Mouse (Mus musculus) small intestine, adult 2 months (tissue): ENCODE results near the gene Dock6. TPM values are rescaled to one million over a fixed set of nuclear protein-coding genes. Genes with fewer than 3 reads are reported as not detected.
"Not testable (repeated sequence)": the region's sequence is repeated elsewhere in the genome, so short reads cannot be mapped to it uniquely, and the experiment has no call there.

ENCODE experiments used
- H3K27ac ChIP-seq: fragments of 200-500 bp; 2 replicates; pipeline ENCODE4 v1.5.1; 2012; ENCODE audit warnings: low read depth, low read length, control low read depth, inconsistent platforms; ENCODE audit not compliant: insufficient read depth
- H3K27me3 ChIP-seq: fragments of 200-500 bp; 2 replicates; pipeline ENCODE4 v1.6.1; 2012; ENCODE audit warnings: mild to moderate bottlenecking, moderate library complexity, low read length, inconsistent platforms; ENCODE audit not compliant: control insufficient read depth, insufficient read depth
- H3K36me3 ChIP-seq: fragments of 200-500 bp; 2 replicates; pipeline ENCODE4 v1.6.1; 2012; ENCODE audit warnings: mild to moderate bottlenecking, low read length, control low read depth, inconsistent platforms; ENCODE audit not compliant: control insufficient read depth, insufficient read depth
- H3K4me1 ChIP-seq: fragments of 200-500 bp; 2 replicates; pipeline ENCODE4 v1.6.1; 2012; ENCODE audit warnings: low read length, inconsistent platforms, mixed read lengths; ENCODE audit not compliant: control insufficient read depth, insufficient read depth, insufficient read length
- H3K4me3 ChIP-seq: fragments of 200-500 bp; 2 replicates; pipeline ENCODE4 v1.5.1; 2012; ENCODE audit warnings: low read depth, mild to moderate bottlenecking, control low read depth, inconsistent platforms, low read length, moderate library complexity
- CTCF ChIP-seq: fragments of 200-500 bp; IDR thresholded peaks from 2 replicates; pipeline ENCODE4 v1.5.1; 2012; ENCODE audit warnings: low read depth, mild to moderate bottlenecking, control low read depth, inconsistent platforms, low read length, moderate library complexity, mixed read lengths; ENCODE audit not compliant: insufficient replicate concordance, insufficient read length; ENCODE audit errors: extremely low read depth
- POLR2A ChIP-seq: fragments of 200-500 bp; IDR thresholded peaks from 2 replicates; pipeline ENCODE4 v1.6.1; 2012; ENCODE audit warnings: low read depth, mild to moderate bottlenecking, control low read depth, inconsistent platforms, low read length, moderate library complexity
- WGBS: fragments of 180-500 bp; shearing (Covaris S2); methylation state at CpG from one replicate; pipeline ENCODE4 v1.1.7; 2018; 5-methylcytosine and 5-hydroxymethylcytosine counted together
- polyA plus RNA-seq: library from polyadenylated mRNA; depleted of rRNA; stranded (reverse); fragments of >200 nt; gene quantifications from 2 replicates; pipeline ENCODE4 v1.2.3, GENCODE M21; 2012

Dock6 gene
- polyA plus RNA-seq, 1 experiment, result 73.5 TPM

GRCm38 (mm10) chr9:21777726-21778125 lies 74.7 kb downstream of the Dock6 start:
- H3K36me3 ChIP-seq, result peaks cover 2% of the 10 kb centered on the region; the same call in 1 of the 2 replicates
- peaks cover 6% of the 10 kb centered on the region; the same call in 1 of the 2 replicates for H3K4me1 ChIP-seq
- no peak overlapping the region for H3K4me3 ChIP-seq
- no peaks in the 10 kb centered on the region for H3K27me3 ChIP-seq
- H3K27ac ChIP-seq, result no peak overlapping the region
- WGBS, result 85% methylated on average over 3 of the region's 3 CpGs
- TF ChIP-seq CTCF, result no peak

- H3K4me1 ChIP-seq, result peaks cover 9% of the 10 kb centered on the region; the same call in 1 of the 2 replicates
- TF ChIP-seq CTCF (no peak), POLR2A (no peak)
- 92% methylated on average over 16 of the region's 16 CpGs for WGBS
- H3K27me3 ChIP-seq, result no peaks in the 10 kb centered on the region
- H3K27ac ChIP-seq, result no peak overlapping the region
- H3K36me3 ChIP-seq, result peaks cover 4% of the 10 kb centered on the region; the same call in 1 of the 2 replicates
- H3K4me3 ChIP-seq, result no peak overlapping the region
Measured at GRCm38 (mm10) chr9:21774353-21774752, 78.1 kb downstream of the Dock6 start.

- WGBS, result 78% methylated on average over 5 of the region's 5 CpGs
- H3K27me3 ChIP-seq, H3K36me3 ChIP-seq, H3K4me1 ChIP-seq, H3K4me3 ChIP-seq, H3K27ac ChIP-seq: not testable (repeated sequence)
Measured at GRCm38 (mm10) chr9:21773396-21773795, 79.0 kb downstream of the Dock6 start.

- no peak for TF ChIP-seq CTCF
- TF ChIP-seq POLR2A, result no peak
- Histone ChIP-seq H3K36me3 (peaks cover 3% of the 10 kb centered on the region; the same call in 1 of the 2 replicates), H3K27ac (no peak overlapping the region), H3K27me3 (no peaks in the 10 kb centered on the region), H3K4me1 (peaks cover 9% of the 10 kb centered on the region), H3K4me3 (no peak overlapping the region)
- WGBS, result 88% methylated on average over 26 of the region's 26 CpGs
Measured at GRCm38 (mm10) chr9:21769558-21770183, 82.8 kb downstream of the Dock6 start.

GRCm38 (mm10) chr9:21768511-21769411 lies 83.7 kb downstream of the Dock6 start:
- Histone ChIP-seq H3K4me3 (no peak overlapping the region), H3K27me3 (no peaks in the 10 kb centered on the region), H3K36me3 (peaks cover 3% of the 10 kb centered on the region; the same call in 1 of the 2 replicates), H3K4me1 (peaks cover 9% of the 10 kb centered on the region), H3K27ac (peak overlapping the region; percentile 21; the same call in 1 of the 2 replicates)
- TF ChIP-seq POLR2A (no peak), CTCF (no peak)
- WGBS, result 68% methylated on average over 13 of the region's 13 CpGs

- Histone ChIP-seq H3K4me3 (no peak overlapping the region), H3K27me3 (no peaks in the 10 kb centered on the region), H3K27ac (peak overlapping the region; percentile 21; the same call in 1 of the 2 replicates), H3K4me1 (peaks cover 9% of the 10 kb centered on the region), H3K36me3 (peaks cover 3% of the 10 kb centered on the region; the same call in 1 of the 2 replicates)
- 68% methylated on average over 11 of the region's 11 CpGs for WGBS
- TF ChIP-seq CTCF, result no peak
- no peak for TF ChIP-seq POLR2A
Measured at GRCm38 (mm10) chr9:21767896-21768295, 84.5 kb downstream of the Dock6 start.
